ENCODE assay signal across 27 mouse cellular contexts in the genomic region with DNA sequence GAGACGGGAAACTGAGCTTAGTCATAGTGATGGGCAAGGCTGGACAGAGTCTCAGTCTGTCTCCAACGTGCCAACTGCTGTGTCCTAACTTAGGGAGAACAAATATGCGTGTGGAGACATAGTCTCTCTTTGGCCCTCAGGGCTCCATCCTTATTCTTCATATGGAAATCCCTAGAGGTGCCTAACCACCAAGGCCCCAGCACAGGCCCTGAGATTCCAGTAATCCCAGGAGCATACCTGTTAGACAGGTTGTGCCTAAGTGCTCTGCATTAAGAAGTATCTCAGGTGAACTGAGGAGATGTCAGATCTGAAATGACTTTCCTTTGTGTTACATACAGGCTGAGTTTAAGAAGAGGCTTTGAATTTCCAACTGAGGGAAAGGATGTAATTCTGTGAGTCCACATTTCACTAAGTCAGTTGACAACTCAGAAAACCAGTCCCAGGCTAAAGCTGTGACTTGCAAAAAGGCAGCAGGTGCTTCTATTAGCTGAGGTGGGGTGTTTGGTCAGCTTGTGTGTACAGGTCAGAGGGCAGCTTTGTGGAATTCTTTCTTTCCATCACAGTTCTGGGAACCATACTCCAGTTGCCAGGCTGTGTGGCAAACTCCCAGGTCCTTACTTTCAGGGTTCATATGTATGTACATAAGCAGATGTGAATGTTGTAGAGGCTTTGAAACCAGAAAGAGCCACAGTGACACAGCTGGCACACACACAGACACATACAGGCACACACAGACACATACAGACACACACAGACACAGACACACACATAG. TPM values are rescaled to one million over a fixed set of nuclear protein-coding genes. Genes with fewer than 3 reads are reported as not detected.
DNase-seq lines count a peak whose midpoint lies in the region; ATAC-seq and TF ChIP-seq lines count a peak whose summit lies in the region.
"Had no signal": no experiment of that assay in that cellular context is flagged by ENCODE, and none has a peak within 500 bp of the region (broad histone marks: within the 10 kb centered on the region; RNA-seq: fewer than 3 reads in every experiment).

No protein-coding gene starts in this region.

- no peaks in the 10 kb centered on the region for H3K4me1 ChIP-seq in embryonic facial prominence, embryonic 11.5 days (ENCODE audit: control insufficient read depth, insufficient read depth, low read length)
- H3K4me1 ChIP-seq in embryonic facial prominence, embryonic 10.5 days = peaks cover 7% of the 10 kb centered on the region; the same call in 1 of the 2 replicates
- H3K4me1 ChIP-seq in ES-Bruce4 (ENCODE audit: control insufficient read depth, insufficient read depth, low read length) = no peaks in the 10 kb centered on the region
- H3K4me1 ChIP-seq: hindbrain, embryonic 15.5 days had no signal

- H3K27ac ChIP-seq in embryonic facial prominence, embryonic 11.5 days (replicated peaks; ENCODE audit: low read depth, low read length) = no peak overlapping the region
- no peak overlapping the region for H3K27ac ChIP-seq in embryonic facial prominence, embryonic 10.5 days (replicated peaks)
- H3K27ac ChIP-seq in ES-Bruce4 (ENCODE audit: insufficient read depth, low read length) = 0 out of 2 replicates have a peak overlapping the region, but pooled peaks have one; percentile 1
- H3K27ac ChIP-seq: forebrain, embryonic 10.5 days; hindbrain, embryonic 15.5 days; left cerebral cortex, adult 2 months had no signal

- no peaks in the 10 kb centered on the region for H3K36me3 ChIP-seq in embryonic facial prominence, embryonic 11.5 days (replicated peaks; ENCODE audit: control insufficient read depth, insufficient read depth, low read depth, low read length)
- H3K36me3 ChIP-seq in embryonic facial prominence, embryonic 10.5 days (replicated peaks) = no peaks in the 10 kb centered on the region
- H3K36me3 ChIP-seq in ES-Bruce4 (ENCODE audit: control insufficient read depth, insufficient read depth, low read length, poor library complexity, severe bottlenecking) = no peaks in the 10 kb centered on the region
- H3K36me3 ChIP-seq: forebrain, embryonic 10.5 days; hindbrain, embryonic 15.5 days had no signal

- TF ChIP-seq POLR2A in ES-Bruce4 (IDR thresholded peaks at IDR 0.05; ENCODE audit: insufficient read depth, low read length) = no peak

- TF ChIP-seq CTCF in ES-Bruce4 (IDR thresholded peaks at IDR 0.05; ENCODE audit: low read depth, low read length) = no peak

- TF ChIP-seq EP300 in ES-Bruce4 (IDR thresholded peaks at IDR 0.05; ENCODE audit: insufficient read depth, low read depth, low read length) = no peak

- H3K9me3 ChIP-seq in embryonic facial prominence, embryonic 11.5 days (replicated peaks; ENCODE audit: control insufficient read depth, low read length) = no peaks in the 10 kb centered on the region
- H3K9me3 ChIP-seq in embryonic facial prominence, embryonic 10.5 days = no peaks in the 10 kb centered on the region; the same call in 1 of the 2 replicates
- peaks cover 42% of the 10 kb centered on the region for H3K9me3 ChIP-seq in ES-Bruce4 (replicated peaks; ENCODE audit: control insufficient read depth, insufficient read depth, low read length, poor library complexity, severe bottlenecking)
- H3K9me3 ChIP-seq: hindbrain, embryonic 15.5 days had no signal

- no peak overlapping the region for H3K4me3 ChIP-seq in embryonic facial prominence, embryonic 11.5 days (ENCODE audit: low read depth, low read length)
- no peak overlapping the region for H3K4me3 ChIP-seq in embryonic facial prominence, embryonic 10.5 days
- H3K4me3 ChIP-seq in ES-Bruce4 (ENCODE audit: low read depth, low read length) = no peak overlapping the region
- H3K4me3 ChIP-seq: forebrain, embryonic 10.5 days; hindbrain, embryonic 15.5 days; left cerebral cortex, adult 2 months had no signal

- peak; percentile 25 for DNase-seq in embryonic facial prominence, embryonic 11.5 days (ENCODE audit: low spot score)
- no peak for DNase-seq in embryonic facial prominence, embryonic 10.5 days (ENCODE audit: low spot score)
- peak; percentile 45 for DNase-seq in gonadal fat pad, adult 2 months (ENCODE audit: low read depth)
- peak; percentile 37 for DNase-seq in lung, postnatal 25 days (ENCODE audit: low spot score)
- DNase-seq in layer of hippocampus, postnatal 14 days (ENCODE audit: low spot score in 2 of 2) = no peak
- DNase-seq in heart, adult 18-20 months = no peak
- no peak for DNase-seq in right cerebral cortex, adult 2 months (ENCODE audit: low spot score in 2 of 2)
- DNase-seq: adrenal gland, adult 8-10 months; cerebellum, postnatal 14 days; gastrocnemius, postnatal 10 days; heart, postnatal 14 days; kidney, postnatal 10 days; spleen, adult 18-20 months had no signal

- no peak for ATAC-seq in embryonic facial prominence, embryonic 11.5 days (replicated peaks; ENCODE audit: insufficient number of reproducible peaks, low FRiP score, low TSS enrichment, low read depth)
- ATAC-seq: CD4-positive, CD25-positive, alpha-beta regulatory T cell, adult 4 months; intestine, embryonic 16.5 days; midbrain, embryonic 16.5 days had no signal

- 75% methylated on average over 3 of the region's 3 CpGs for WGBS in embryonic facial prominence, embryonic 11.5 days
- WGBS in embryonic facial prominence, embryonic 10.5 days = 61% methylated on average over 3 of the region's 3 CpGs

- H3K9ac ChIP-seq in embryonic facial prominence, embryonic 11.5 days (replicated peaks; ENCODE audit: low read length) = no peak overlapping the region
- H3K9ac ChIP-seq in ES-Bruce4 (ENCODE audit: low read depth, poor library complexity, severe bottlenecking) = no peak overlapping the region
- H3K9ac ChIP-seq: hindbrain, embryonic 15.5 days had no signal

- no peak overlapping the region for H3K4me2 ChIP-seq in embryonic facial prominence, embryonic 11.5 days (ENCODE audit: low read depth, low read length)
- H3K4me2 ChIP-seq: heart, embryonic 11.5 days; hindbrain, embryonic 15.5 days had no signal

- no peaks in the 10 kb centered on the region for H3K27me3 ChIP-seq in embryonic facial prominence, embryonic 11.5 days (ENCODE audit: control insufficient read depth, insufficient read depth, low read length)
- no peaks in the 10 kb centered on the region for H3K27me3 ChIP-seq in embryonic facial prominence, embryonic 10.5 days (replicated peaks; ENCODE audit: low read depth, poor library complexity, severe bottlenecking)
- H3K27me3 ChIP-seq in ES-Bruce4 (ENCODE audit: control insufficient read depth, insufficient read depth, low read length, poor library complexity, severe bottlenecking) = no peaks in the 10 kb centered on the region
- H3K27me3 ChIP-seq: hindbrain, embryonic 15.5 days had no signal

RNA-seq across cellular contexts. Expression of a gene that starts 25.6 kb away (rescaled TPM):
- polyA plus RNA-seq in embryonic facial prominence, embryonic 11.5 days (2014; fragmentation: Nextera tagmentation; extraction: Ambion mirVana) = not detected in 2 replicates
- polyA plus RNA-seq in embryonic facial prominence, embryonic 10.5 days (2016; fragmentation: Nextera tagmentation; extraction: Ambion mirVana) = not detected in 2 replicates
- polyA plus RNA-seq in ES-Bruce4 (2011; ENCODE audit: insufficient read depth, insufficient read length, low read depth, missing spikeins) = not detected in 2 replicates
- polyA plus RNA-seq in gonadal fat pad, adult 2 months (2012; rRNA removed) = not detected in 2 replicates
- not detected for total RNA-seq in layer of hippocampus, postnatal 14 days (2021)
- not detected for total RNA-seq in heart, adult 18-20 months (2021)
- total RNA-seq: adrenal gland, adult 8-10 months; gastrocnemius, postnatal 10 days; heart, postnatal 14 days; layer of hippocampus, adult 8-10 months; left cerebral cortex, adult 2 months; megakaryocyte, adult 5-6 weeks; MEL had no signal
- polyA plus RNA-seq: forebrain, embryonic 10.5 days; frontal cortex, adult 2 months; heart, embryonic 11.5 days; hindbrain, embryonic 15.5 days; intestine, embryonic 16.5 days; limb, embryonic 11.5 days; midbrain, embryonic 16.5 days; stomach, embryonic 14.5 days had no signal

Comparison
In these comparisons a context has a peak if more than half of its experiments do, and no peak if none do; other contexts are left out.
1. DNase-seq: peak in embryonic facial prominence, embryonic 11.5 days (single experiment), gonadal fat pad, adult 2 months (single experiment) and lung, postnatal 25 days (single experiment); none in embryonic facial prominence, embryonic 10.5 days (single experiment), layer of hippocampus, postnatal 14 days (0 of 2), heart, adult 18-20 months (0 of 2) and right cerebral cortex, adult 2 months (0 of 2).